Mouse (Mus musculus) midbrain, postnatal 0 days (tissue): ENCODE measurements around the gene Krtap5-2. TPM values are rescaled to one million over a fixed set of nuclear protein-coding genes. Genes with fewer than 3 reads are reported as not detected.
A peak's percentile ranks its signal among the peaks of the same experiment; 100 is the strongest.

Source experiments
- ATAC-seq: fragments of 200-750 bp; cut with Nextera tagmentation; 2 replicates; pipeline ENCODE4 v1.8.0; 2017; ENCODE audit warnings: moderate number of reproducible peaks, mild to moderate bottlenecking, moderate TSS enrichment, moderate library complexity; ENCODE audit not compliant: low FRiP score
- DNase-seq: peaks from one replicate; pipeline ENCODE4 v3.0.0-alpha.2; 2015; ENCODE audit warnings: low spot score
- H3K27ac ChIP-seq: fragments of 300-500 bp; sonication (generic); 2 replicates; pipeline ENCODE4 v1.5.1; 2014; ENCODE audit warnings: low read depth, mild to moderate bottlenecking, low read length, mixed read lengths
- H3K27me3 ChIP-seq: fragments of 300-500 bp; sonication (generic); 2 replicates; pipeline ENCODE4 v1.6.1; 2014; ENCODE audit warnings: low read length, control low read depth, mixed read lengths; ENCODE audit not compliant: insufficient read depth
- H3K36me3 ChIP-seq: fragments of 300-500 bp; sonication (generic); 2 replicates; pipeline ENCODE4 v1.6.1; 2014; ENCODE audit warnings: low read length, control low read depth, mixed read lengths; ENCODE audit not compliant: insufficient read depth
- H3K4me1 ChIP-seq: fragments of 300-500 bp; sonication (generic); 2 replicates; pipeline ENCODE4 v1.6.1; 2014; ENCODE audit warnings: mild to moderate bottlenecking, control low read depth, antibody characterized with exemption, low read length, mixed read lengths; ENCODE audit not compliant: insufficient read depth
- H3K4me2 ChIP-seq: fragments of 300-500 bp; sonication (generic); 2 replicates; pipeline ENCODE4 v1.6.1; 2014; ENCODE audit warnings: low read depth, mild to moderate bottlenecking, low read length, mixed read lengths; ENCODE audit not compliant: poor library complexity, severe bottlenecking
- H3K4me3 ChIP-seq: fragments of 300-500 bp; sonication (generic); 2 replicates; pipeline ENCODE4 v1.5.1; 2014; ENCODE audit warnings: low read depth, mild to moderate bottlenecking, low read length, moderate library complexity
- H3K9ac ChIP-seq: fragments of 300-500 bp; sonication (generic); replicated peaks from 2 replicates; pipeline ENCODE4 v1.6.1; 2014; ENCODE audit warnings: mild to moderate bottlenecking, low read length, moderate library complexity, mixed read lengths; ENCODE audit not compliant: poor library complexity, severe bottlenecking
- H3K9me3 ChIP-seq: fragments of 300-500 bp; sonication (generic); 2 replicates; pipeline ENCODE4 v1.6.1; 2016; ENCODE audit warnings: low read length, control low read depth
- CTCF ChIP-seq: IDR thresholded peaks from 2 replicates; pipeline ENCODE4 v1.5.1; 2016; ENCODE audit warnings: antibody characterized with exemption, mild to moderate bottlenecking
- WGBS: fragments of 180-500 bp; shearing (Covaris S2); extraction: QIAGEN DNeasy Blood & Tissue Kit; methylation state at CpG from one replicate; pipeline ENCODE4 v1.1.7; 2014; 5-methylcytosine and 5-hydroxymethylcytosine counted together
- polyA plus RNA-seq: library from polyadenylated mRNA; unstranded; fragments of >200 nt; fragmentation: Nextera tagmentation; extraction: Ambion mirVana; gene quantifications from 2 replicates; pipeline ENCODE4 v1.2.1, GENCODE M21; 2015
- total RNA-seq: library from RNA; depleted of rRNA; stranded (reverse); fragments of >200 nt; gene quantifications from 2 replicates; pipeline ENCODE4 v1.2.3, GENCODE M21; 2014; rRNA removed

Gene Krtap5-2
- total and polyA plus RNA-seq, 2 experiments from 2014 or later = not detected

DNA sequence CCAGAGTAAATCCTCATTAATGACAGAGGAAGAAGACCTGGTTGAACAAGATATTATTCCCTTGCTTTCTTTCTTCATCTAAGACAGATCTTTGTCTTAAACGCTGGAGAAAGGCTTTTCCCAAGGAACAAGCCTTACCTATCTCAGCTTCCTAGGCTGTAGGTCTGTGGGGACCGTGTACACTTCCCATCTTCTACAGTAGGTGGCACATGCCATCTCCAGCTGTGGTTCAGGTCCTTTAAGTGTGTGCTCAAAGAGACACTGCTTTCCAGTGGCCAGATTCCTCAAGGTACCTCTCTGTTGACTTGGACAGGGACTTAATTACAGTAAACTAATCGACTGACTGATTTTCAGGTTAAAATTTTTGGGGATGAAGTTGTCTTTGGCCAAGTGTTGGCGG lies 47.0 kb downstream of the Krtap5-2 start:
- Histone ChIP-seq H3K4me1 (no peaks in the 10 kb centered on the region), H3K9me3 (no peaks in the 10 kb centered on the region), H3K36me3 (no peaks in the 10 kb centered on the region), H3K27me3 (no peaks in the 10 kb centered on the region), H3K9ac (no peak overlapping the region), H3K4me3 (no peak overlapping the region), H3K27ac (no peak overlapping the region), H3K4me2 (no peak overlapping the region)
- DNase-seq (no peak), ATAC-seq (no peak)
- WGBS = 66% methylated on average over 4 of the region's 4 CpGs
- TF ChIP-seq CTCF = peak; percentile 31

Other genes starting within 250 kb of the Krtap5-2 start
- gene Brsk2, start 226.3 kb downstream of the Krtap5-2 start, total RNA-seq = 137 and 159 TPM in 2 replicates
- gene Brsk2, start 226.3 kb downstream of the Krtap5-2 start, polyA plus RNA-seq = 18.9 and 20.1 TPM in 2 replicates
- 27.4 and 31.6 TPM in 2 replicates for gene Mob2, start 114.9 kb downstream of the Krtap5-2 start, total RNA-seq
- gene Mob2, start 114.9 kb downstream of the Krtap5-2 start, polyA plus RNA-seq = 38.0 and 41.3 TPM in 2 replicates
- 144 and 175 TPM in 2 replicates for gene Dusp8, start 80.2 kb downstream of the Krtap5-2 start, total RNA-seq
- 94.2 and 99.9 TPM in 2 replicates for gene Dusp8, start 80.2 kb downstream of the Krtap5-2 start, polyA plus RNA-seq
- gene Gm45618, start 55.3 kb downstream of the Krtap5-2 start, total RNA-seq = not detected in 2 replicates
- gene Gm45618, start 55.3 kb downstream of the Krtap5-2 start, polyA plus RNA-seq = not detected in 2 replicates
- not detected in 2 replicates for gene Gm39115, start 40.0 kb downstream of the Krtap5-2 start, total RNA-seq
- not detected in 2 replicates for gene Gm39115, start 40.0 kb downstream of the Krtap5-2 start, polyA plus RNA-seq
- not detected in 2 replicates for gene Gm45337, start 31.4 kb downstream of the Krtap5-2 start, total RNA-seq
- not detected in 2 replicates for gene Gm45337, start 31.4 kb downstream of the Krtap5-2 start, polyA plus RNA-seq
- not detected in 2 replicates for gene Gm29735, start 18.9 kb downstream of the Krtap5-2 start, total RNA-seq
- gene Gm29735, start 18.9 kb downstream of the Krtap5-2 start, polyA plus RNA-seq = not detected in 2 replicates
- gene Gm4553, start 10.3 kb downstream of the Krtap5-2 start, total RNA-seq = not detected in 2 replicates
- gene Gm4553, start 10.3 kb downstream of the Krtap5-2 start, polyA plus RNA-seq = not detected in 2 replicates
- not detected in 2 replicates for gene Gm10153, start 14.4 kb upstream of the Krtap5-2 start, total RNA-seq
- gene Gm10153, start 14.4 kb upstream of the Krtap5-2 start, polyA plus RNA-seq = not detected in 2 replicates
- not detected in 2 replicates for gene Krtap5-3, start 25.4 kb upstream of the Krtap5-2 start, total RNA-seq
- not detected in 2 replicates for gene Krtap5-3, start 25.4 kb upstream of the Krtap5-2 start, polyA plus RNA-seq
- gene Gm7579, start 35.9 kb upstream of the Krtap5-2 start, total RNA-seq = not detected in 2 replicates
- not detected in 2 replicates for gene Gm7579, start 35.9 kb upstream of the Krtap5-2 start, polyA plus RNA-seq
- gene Krtap5-5, start 54.0 kb upstream of the Krtap5-2 start, total RNA-seq = not detected in 2 replicates
- not detected in 2 replicates for gene Krtap5-5, start 54.0 kb upstream of the Krtap5-2 start, polyA plus RNA-seq
- not detected in 2 replicates for gene Gm40460, start 65.1 kb upstream of the Krtap5-2 start, total RNA-seq
- not detected in 2 replicates for gene Gm40460, start 65.1 kb upstream of the Krtap5-2 start, polyA plus RNA-seq
- gene Gm2431, start 82.3 kb upstream of the Krtap5-2 start, total RNA-seq = not detected in 2 replicates
- not detected in 2 replicates for gene Gm2431, start 82.3 kb upstream of the Krtap5-2 start, polyA plus RNA-seq
- gene Gm4559, start 98.4 kb upstream of the Krtap5-2 start, total RNA-seq = not detected in 2 replicates
- not detected in 2 replicates for gene Gm4559, start 98.4 kb upstream of the Krtap5-2 start, polyA plus RNA-seq
- gene Krtap5-1, start 121.1 kb upstream of the Krtap5-2 start, total RNA-seq = not detected in 2 replicates
- not detected in 2 replicates for gene Krtap5-1, start 121.1 kb upstream of the Krtap5-2 start, polyA plus RNA-seq
- gene Krtap5-4, start 127.5 kb upstream of the Krtap5-2 start, total RNA-seq = not detected in 2 replicates
- not detected in 2 replicates for gene Krtap5-4, start 127.5 kb upstream of the Krtap5-2 start, polyA plus RNA-seq
- gene Ifitm10, start 197.7 kb upstream of the Krtap5-2 start, total RNA-seq = 16.4 and 21.8 TPM in 2 replicates
- 20.8 and 23.5 TPM in 2 replicates for gene Ifitm10, start 197.7 kb upstream of the Krtap5-2 start, polyA plus RNA-seq
- 3.3 TPM in 1 of 2 replicates, not detected in the other for gene Gm49369, start 206.7 kb upstream of the Krtap5-2 start, total RNA-seq
- gene Gm49369, start 206.7 kb upstream of the Krtap5-2 start, polyA plus RNA-seq = not detected in 2 replicates
- gene Ctsd, start 212.0 kb upstream of the Krtap5-2 start, total RNA-seq = 520 and 652 TPM in 2 replicates
- gene Ctsd, start 212.0 kb upstream of the Krtap5-2 start, polyA plus RNA-seq = 320 and 345 TPM in 2 replicates